Mouse (Mus musculus) olfactory bulb, adult 2 months (tissue): ENCODE results near the gene Padi1.

ENCODE experiments used
- CTCF ChIP-seq: fragments of 200-500 bp; IDR thresholded peaks from 2 replicates; pipeline ENCODE4 v1.5.1; 2012; ENCODE audit warnings: low read depth, mild to moderate bottlenecking, low read length, moderate library complexity; ENCODE audit not compliant: insufficient read depth
- POLR2A ChIP-seq: fragments of 200-500 bp; IDR thresholded peaks from 2 replicates; pipeline ENCODE4 v1.6.1; 2012; ENCODE audit warnings: mild to moderate bottlenecking, low read depth, low read length, moderate library complexity; ENCODE audit not compliant: insufficient read depth

DNA sequence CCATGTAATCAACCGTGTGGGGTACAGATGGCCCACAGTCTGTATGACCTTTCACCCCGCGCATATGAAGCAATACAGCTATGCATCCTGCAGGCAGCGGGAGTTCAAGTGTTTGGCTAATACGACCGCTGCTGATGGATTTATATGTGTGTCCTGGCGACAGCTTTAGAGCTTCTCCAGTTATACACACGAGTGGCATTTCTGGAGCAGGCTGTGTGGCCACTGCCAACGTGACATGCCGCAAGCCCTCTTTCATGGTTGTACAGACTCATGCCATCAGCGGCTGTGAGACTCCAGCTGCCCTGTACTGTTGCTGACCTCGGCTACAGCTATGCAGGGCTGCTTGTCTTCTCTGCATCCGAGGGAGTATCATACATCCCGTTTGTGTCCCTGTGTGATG lies 65.1 kb downstream of the Padi1 start:
- TF ChIP-seq POLR2A (no peak), CTCF (no peak)
